Mouse (Mus musculus): ENCODE measurements around the gene Nudt2. TPM values are rescaled to one million over a fixed set of nuclear protein-coding genes. Genes with fewer than 3 reads are reported as not detected.
A peak's percentile ranks its signal among the peaks of the same experiment; 100 is the strongest.
"Not testable (repeated sequence)": the region's sequence is repeated elsewhere in the genome, so short reads cannot be mapped to it uniquely, and the experiment has no call there.

The Nudt2 gene
- 10 to 100 TPM; 32.9 to 48.6 (median 39.2) TPM for total RNA-seq (2022)

GRCm38 (mm10) chr4:41464345-41465286, at the start of gene Nudt2, which contains the start of gene Kif24:
TSS of gene Nudt2 (plus strand) at chr4:41465151.
TSS of gene Kif24 (minus strand) at chr4:41464887.
- peak; percentile 98 for DNase-seq (ENCODE audit: low spot score)

GRCm38 (mm10) chr4:41416966-41417365, 48.0 kb upstream of the Nudt2 start:
- DNase-seq (ENCODE audit: low spot score) = no peak

- no peak for DNase-seq (ENCODE audit: low spot score)
These were observed 26.0 kb upstream of the Nudt2 start for GRCm38 (mm10) chr4:41438931-41439330.

- DNase-seq (ENCODE audit: low spot score) = no peak
These were observed 22.1 kb upstream of the Nudt2 start for GRCm38 (mm10) chr4:41442790-41443302.

- no peak for DNase-seq (ENCODE audit: low spot score)
These were observed 17.4 kb upstream of the Nudt2 start for GRCm38 (mm10) chr4:41447595-41447994.

- no peak for DNase-seq (ENCODE audit: low spot score)
These were observed 4.3 kb upstream of the Nudt2 start for GRCm38 (mm10) chr4:41460690-41461089.

GRCm38 (mm10) chr4:41463051-41463738, 1.8 kb upstream of the Nudt2 start:
- DNase-seq (ENCODE audit: low spot score) = not testable (repeated sequence)

GRCm38 (mm10) chr4:41465287-41465665, 325 bp downstream of the Nudt2 start:
- DNase-seq (ENCODE audit: low spot score) = no peak

- peak; percentile 69 for DNase-seq (ENCODE audit: low spot score)
These were observed 3.6 kb downstream of the Nudt2 start for GRCm38 (mm10) chr4:41468396-41469080.

- DNase-seq (ENCODE audit: low spot score) = no peak
These were observed 4.2 kb downstream of the Nudt2 start for GRCm38 (mm10) chr4:41469199-41469598.

- no peak for DNase-seq (ENCODE audit: low spot score)
These were observed 5.2 kb downstream of the Nudt2 start for GRCm38 (mm10) chr4:41470051-41470683.

GRCm38 (mm10) chr4:41470684-41471383, 5.9 kb downstream of the Nudt2 start:
- DNase-seq (ENCODE audit: low spot score) = no peak

- no peak for DNase-seq (ENCODE audit: low spot score)
These were observed 6.4 kb downstream of the Nudt2 start for GRCm38 (mm10) chr4:41471384-41471689.

GRCm38 (mm10) chr4:41477648-41478160, 12.8 kb downstream of the Nudt2 start:
- DNase-seq (ENCODE audit: low spot score) = no peak

GRCm38 (mm10) chr4:41478751-41479455, 14.0 kb downstream of the Nudt2 start:
- DNase-seq (ENCODE audit: low spot score) = no peak

GRCm38 (mm10) chr4:41479456-41479804, 14.5 kb downstream of the Nudt2 start:
- peak; percentile 55 for DNase-seq (ENCODE audit: low spot score)

GRCm38 (mm10) chr4:41480254-41480653, 15.3 kb downstream of the Nudt2 start:
- DNase-seq (ENCODE audit: low spot score) = peak; percentile 76

- peak; percentile 74 for DNase-seq (ENCODE audit: low spot score)
These were observed 16.7 kb downstream of the Nudt2 start for GRCm38 (mm10) chr4:41481601-41482017.

- no peak for DNase-seq (ENCODE audit: low spot score)
These were observed 28.0 kb downstream of the Nudt2 start for GRCm38 (mm10) chr4:41492951-41493350.

Data from heart, adult 8-10 months (tissue).